Mouse (Mus musculus) kidney, embryonic 15.5 days (tissue): ENCODE results near the gene H3f3b. TPM values are rescaled to one million over a fixed set of nuclear protein-coding genes. Genes with fewer than 3 reads are reported as not detected.

ENCODE experiments used
- ATAC-seq: fragments of 200-750 bp; cut with Nextera tagmentation; replicated peaks from 2 replicates; pipeline ENCODE4 v1.8.0; 2017; ENCODE audit warnings: moderate TSS enrichment; ENCODE audit not compliant: low FRiP score
- H3K27ac ChIP-seq: fragments of 300-500 bp; sonication (generic); 2 replicates; pipeline ENCODE4 v1.5.1; 2015; ENCODE audit warnings: mild to moderate bottlenecking, inconsistent platforms
- H3K27me3 ChIP-seq: fragments of 300-500 bp; sonication (generic); 2 replicates; pipeline ENCODE4 v1.6.1; 2015; ENCODE audit warnings: inconsistent platforms
- H3K36me3 ChIP-seq: fragments of 300-500 bp; sonication (generic); 2 replicates; pipeline ENCODE4 v1.6.1; 2015; ENCODE audit warnings: inconsistent platforms
- H3K4me1 ChIP-seq: fragments of 300-500 bp; sonication (generic); 2 replicates; pipeline ENCODE4 v1.6.1; 2015; ENCODE audit warnings: inconsistent platforms
- H3K4me2 ChIP-seq: fragments of 300-500 bp; sonication (generic); 2 replicates; pipeline ENCODE4 v1.6.1; 2015; ENCODE audit warnings: moderate library complexity, mild to moderate bottlenecking, inconsistent platforms
- H3K4me3 ChIP-seq: fragments of 300-500 bp; sonication (generic); replicated peaks from 2 replicates; pipeline ENCODE4 v1.5.1; 2015; ENCODE audit warnings: mild to moderate bottlenecking, inconsistent platforms
- H3K9ac ChIP-seq: fragments of 300-500 bp; sonication (generic); 2 replicates; pipeline ENCODE4 v1.6.1; 2015; ENCODE audit warnings: mild to moderate bottlenecking, inconsistent platforms
- H3K9me3 ChIP-seq: fragments of 300-500 bp; sonication (generic); replicated peaks from 2 replicates; pipeline ENCODE4 v1.6.1; 2016; ENCODE audit warnings: inconsistent platforms
- whole genome bisulfite sequencing: fragments of 180-500 bp; shearing (Covaris S2); methylation state at CpG from one replicate; pipeline ENCODE4 v1.1.7; 2015; ENCODE audit warnings: mixed read lengths; 5-methylcytosine and 5-hydroxymethylcytosine counted together
- polyA plus RNA-seq: library from polyadenylated mRNA; unstranded; fragments of >200 nt; fragmentation: Nextera tagmentation; extraction: Ambion mirVana; gene quantifications from 2 replicates; pipeline ENCODE4 v1.2.1, GENCODE M21; 2015

Gene H3f3b
- polyA plus RNA-seq, 1 experiment from 2014 or later, result 1,673 TPM

- no peak overlapping the region for H3K9ac ChIP-seq
- H3K27me3 ChIP-seq, result no peaks in the 10 kb centered on the region
- H3K27ac ChIP-seq, result no peak overlapping the region
- ATAC-seq, result no peak
- peaks cover 71% of the 10 kb centered on the region for H3K36me3 ChIP-seq
- no peak overlapping the region for H3K4me3 ChIP-seq
- no peaks in the 10 kb centered on the region for H3K4me1 ChIP-seq
- no peak overlapping the region for H3K4me2 ChIP-seq
- no peaks in the 10 kb centered on the region for H3K9me3 ChIP-seq
- WGBS, result 89% methylated on average over 9 of the region's 9 CpGs
Measured at GRCm38 (mm10) chr11:116060596-116060995, 32.8 kb upstream of the H3f3b start.

- peaks cover 81% of the 10 kb centered on the region for H3K36me3 ChIP-seq
- H3K4me1 ChIP-seq, result no peaks in the 10 kb centered on the region
- no peak overlapping the region for H3K9ac ChIP-seq
- H3K9me3 ChIP-seq, result no peaks in the 10 kb centered on the region
- no peaks in the 10 kb centered on the region for H3K27me3 ChIP-seq
- ATAC-seq, result no peak
- no peak overlapping the region for H3K4me3 ChIP-seq
- H3K27ac ChIP-seq, result no peak overlapping the region
- H3K4me2 ChIP-seq, result no peak overlapping the region
- WGBS, result 94% methylated on average over 11 of the region's 11 CpGs
Measured at GRCm38 (mm10) chr11:116059691-116060025, 31.9 kb upstream of the H3f3b start.

- Histone ChIP-seq H3K36me3 (peaks cover 86% of the 10 kb centered on the region), H3K9ac (no peak overlapping the region), H3K9me3 (no peaks in the 10 kb centered on the region), H3K4me1 (no peaks in the 10 kb centered on the region), H3K4me2 (no peak overlapping the region), H3K27me3 (no peaks in the 10 kb centered on the region), H3K4me3 (no peak overlapping the region), H3K27ac (no peak overlapping the region)
- 92% methylated on average over 17 of the region's 17 CpGs for WGBS
- no peak for ATAC-seq
Measured at GRCm38 (mm10) chr11:116058868-116059690, 31.3 kb upstream of the H3f3b start.

GRCm38 (mm10) chr11:116058022-116058614 lies 30.4 kb upstream of the H3f3b start:
- H3K27ac ChIP-seq, result no peak overlapping the region
- no peaks in the 10 kb centered on the region for H3K4me1 ChIP-seq
- H3K4me3 ChIP-seq, result no peak overlapping the region
- no peak overlapping the region for H3K9ac ChIP-seq
- H3K9me3 ChIP-seq, result no peaks in the 10 kb centered on the region
- H3K36me3 ChIP-seq, result peaks cover 95% of the 10 kb centered on the region
- 75% methylated on average over 12 of the region's 12 CpGs for WGBS
- no peaks in the 10 kb centered on the region for H3K27me3 ChIP-seq
- H3K4me2 ChIP-seq, result no peak overlapping the region
- ATAC-seq, result no peak

- WGBS, result 87% methylated on average over 4 of the region's 4 CpGs
- Histone ChIP-seq H3K4me2 (no peak overlapping the region), H3K27ac (no peak overlapping the region), H3K4me1 (no peaks in the 10 kb centered on the region), H3K9me3 (no peaks in the 10 kb centered on the region), H3K4me3 (no peak overlapping the region), H3K9ac (no peak overlapping the region), H3K36me3 (peaks cover 99% of the 10 kb centered on the region), H3K27me3 (no peaks in the 10 kb centered on the region)
- ATAC-seq, result no peak
Measured at GRCm38 (mm10) chr11:116057237-116057881, 29.6 kb upstream of the H3f3b start.

- Histone ChIP-seq H3K36me3 (peaks cover 100% of the 10 kb centered on the region), H3K9ac (no peak overlapping the region), H3K27ac (no peak overlapping the region), H3K4me2 (no peak overlapping the region), H3K4me1 (no peaks in the 10 kb centered on the region), H3K9me3 (no peaks in the 10 kb centered on the region), H3K27me3 (no peaks in the 10 kb centered on the region), H3K4me3 (no peak overlapping the region)
- 91% methylated on average over 11 of the region's 11 CpGs for WGBS
- no peak for ATAC-seq
Measured at GRCm38 (mm10) chr11:116055873-116056272, 28.1 kb upstream of the H3f3b start.

- Histone ChIP-seq H3K27ac (no peak overlapping the region), H3K36me3 (peaks cover 100% of the 10 kb centered on the region), H3K27me3 (no peaks in the 10 kb centered on the region), H3K4me2 (no peak overlapping the region), H3K4me3 (no peak overlapping the region), H3K9me3 (no peaks in the 10 kb centered on the region), H3K9ac (no peak overlapping the region), H3K4me1 (no peaks in the 10 kb centered on the region)
- ATAC-seq, result no peak
- 93% methylated on average over 9 of the region's 9 CpGs for WGBS
Measured at GRCm38 (mm10) chr11:116053510-116054229, 25.9 kb upstream of the H3f3b start.

- no peak overlapping the region for H3K9ac ChIP-seq
- no peaks in the 10 kb centered on the region for H3K9me3 ChIP-seq
- H3K27me3 ChIP-seq, result no peaks in the 10 kb centered on the region
- H3K4me2 ChIP-seq, result no peak overlapping the region
- WGBS, result 85% methylated on average over 4 of the region's 4 CpGs
- no peak for ATAC-seq
- no peak overlapping the region for H3K27ac ChIP-seq
- no peaks in the 10 kb centered on the region for H3K4me1 ChIP-seq
- H3K36me3 ChIP-seq, result peaks cover 100% of the 10 kb centered on the region
- H3K4me3 ChIP-seq, result no peak overlapping the region
Measured at GRCm38 (mm10) chr11:116050196-116050595, 22.4 kb upstream of the H3f3b start.

- H3K4me3 ChIP-seq, result no peak overlapping the region
- H3K9me3 ChIP-seq, result no peaks in the 10 kb centered on the region
- no peak overlapping the region for H3K9ac ChIP-seq
- peaks cover 97% of the 10 kb centered on the region for H3K36me3 ChIP-seq
- no peak overlapping the region for H3K27ac ChIP-seq
- no peaks in the 10 kb centered on the region for H3K27me3 ChIP-seq
- ATAC-seq, result no peak
- no peak overlapping the region for H3K4me2 ChIP-seq
- no peaks in the 10 kb centered on the region for H3K4me1 ChIP-seq
- 71% methylated on average over 2 of the region's 2 CpGs for WGBS
Measured at GRCm38 (mm10) chr11:116049610-116050009, 21.8 kb upstream of the H3f3b start.

- H3K27me3 ChIP-seq, result no peaks in the 10 kb centered on the region
- no peaks in the 10 kb centered on the region for H3K4me1 ChIP-seq
- 95% methylated on average over 6 of the region's 6 CpGs for WGBS
- H3K4me3 ChIP-seq, result no peak overlapping the region
- H3K27ac ChIP-seq, result no peak overlapping the region
- H3K9ac ChIP-seq, result no peak overlapping the region
- peaks cover 88% of the 10 kb centered on the region for H3K36me3 ChIP-seq
- no peaks in the 10 kb centered on the region for H3K9me3 ChIP-seq
- H3K4me2 ChIP-seq, result no peak overlapping the region
- no peak for ATAC-seq
Measured at GRCm38 (mm10) chr11:116045173-116045572, 17.4 kb upstream of the H3f3b start.

- no peak for ATAC-seq
- Histone ChIP-seq H3K9ac (no peak overlapping the region), H3K27me3 (no peaks in the 10 kb centered on the region), H3K4me1 (no peaks in the 10 kb centered on the region), H3K36me3 (peaks cover 88% of the 10 kb centered on the region), H3K9me3 (no peaks in the 10 kb centered on the region), H3K4me3 (no peak overlapping the region), H3K27ac (no peak overlapping the region), H3K4me2 (no peak overlapping the region)
- WGBS, result 95% methylated on average over 1 of the region's 1 CpGs
Measured at GRCm38 (mm10) chr11:116043286-116043685, 15.5 kb upstream of the H3f3b start.
